Mouse (Mus musculus) left cerebral cortex, adult 2 months (tissue): ENCODE data around the gene Doc2g. TPM values are rescaled to one million over a fixed set of nuclear protein-coding genes. Genes with fewer than 3 reads are reported as not detected.
A peak's percentile ranks its signal among the peaks of the same experiment; 100 is the strongest.
"Not testable (repeated sequence)": the region's sequence is repeated elsewhere in the genome, so short reads cannot be mapped to it uniquely, and the experiment has no call there.

Source experiments
- DNase-seq, 2 experiments: peaks; one replicate each; pipeline ENCODE4 v3.0.0; 2021 to 2022; ENCODE audit warnings: low spot score in 2 of 2, mixed read lengths in 1 of 2; ENCODE audit errors: extremely low spot score in 1 of 2
- H3K27ac ChIP-seq: fragments of 200-600 bp; 2 replicates; pipeline ENCODE4 v1.8.1; 2022
- H3K4me3 ChIP-seq: fragments of 200-600 bp; 2 replicates; pipeline ENCODE4 v1.8.1; 2022
- CTCF ChIP-seq: fragments of 200-600 bp; IDR thresholded peaks from 2 replicates; pipeline ENCODE4 v1.8.1; 2022; ENCODE audit warnings: antibody characterized with exemption, mild to moderate bottlenecking, moderate library complexity
- intact Hi-C: fragments of 180-260 bp; cut with DNase I; formaldehyde crosslinking; loops from one replicate; pipeline ENCODE4 v1.15.1; 2025
- total RNA-seq, 2 experiments: library from RNA; stranded (reverse); gene quantifications; 2 replicates each; pipeline ENCODE4 v1.2.3; 2021

The Doc2g gene
- total RNA-seq, 2 experiments from 2014 or later, result 4.8 to 5.9 TPM

DNA sequence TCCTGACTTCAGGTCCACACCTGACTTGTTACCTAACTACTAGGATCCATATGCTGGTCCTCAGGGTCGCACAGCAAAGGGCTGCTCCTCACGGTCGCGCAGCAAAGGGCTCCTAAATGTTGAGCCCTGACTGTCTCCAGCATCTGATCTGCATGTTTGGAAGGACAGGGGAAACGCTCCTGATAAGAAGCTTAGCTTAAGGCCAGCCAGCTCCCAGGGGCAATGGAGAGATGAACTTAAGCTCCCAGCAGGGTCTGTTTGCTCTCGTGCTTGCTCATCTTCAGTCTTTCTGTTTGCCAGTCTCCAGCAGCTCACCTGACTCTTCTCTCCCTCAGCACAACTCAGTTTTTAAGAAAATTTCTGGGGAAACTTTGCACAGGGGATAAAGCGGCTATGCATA is 29.6 kb downstream of the Doc2g start:
- intact Hi-C loops, result no loop called here
- Histone ChIP-seq H3K4me3 (no peak overlapping the region), H3K27ac (no peak overlapping the region)
- TF ChIP-seq CTCF, result no peak
- DNase-seq, result no peak

DNA sequence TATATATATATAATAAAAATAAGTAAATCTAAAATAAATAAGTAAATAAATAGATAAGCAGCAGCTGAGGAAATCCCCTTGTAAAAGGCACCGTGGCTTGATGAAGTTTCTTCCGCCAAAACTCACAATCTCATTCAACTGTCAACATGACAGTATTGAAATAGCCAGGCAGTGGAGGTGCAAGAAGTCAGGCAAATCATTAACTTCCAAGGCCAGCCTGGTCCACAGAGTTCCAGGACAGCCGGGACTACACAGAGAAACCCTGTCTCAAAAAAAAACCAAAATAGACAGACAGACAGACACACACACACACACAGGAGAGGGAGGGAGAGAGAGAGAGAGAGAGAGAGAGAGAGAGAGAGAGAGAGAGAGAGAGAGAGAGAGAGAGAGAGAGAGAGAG is 30.2 kb downstream of the Doc2g start:
- no peak for TF ChIP-seq CTCF
- no peak overlapping the region for H3K4me3 ChIP-seq
- no peak for DNase-seq
- H3K27ac ChIP-seq, result no peak overlapping the region
- intact Hi-C loops, result no loop called here

GRCm38 (mm10) chr19:4033742-4034141 is 30.6 kb downstream of the Doc2g start:
- DNase-seq, result no peak
- H3K27ac ChIP-seq, result no peak overlapping the region
- intact Hi-C loops, result no loop called here
- H3K4me3 ChIP-seq, result no peak overlapping the region
- TF ChIP-seq CTCF, result no peak

GRCm38 (mm10) chr19:4036327-4037045 is 33.4 kb downstream of the Doc2g start:
- no peak overlapping the region for H3K27ac ChIP-seq
- DNase-seq, result no peak
- 0 out of 2 replicates have a peak overlapping the region, but pooled peaks have one; percentile 9 for H3K4me3 ChIP-seq

DNA sequence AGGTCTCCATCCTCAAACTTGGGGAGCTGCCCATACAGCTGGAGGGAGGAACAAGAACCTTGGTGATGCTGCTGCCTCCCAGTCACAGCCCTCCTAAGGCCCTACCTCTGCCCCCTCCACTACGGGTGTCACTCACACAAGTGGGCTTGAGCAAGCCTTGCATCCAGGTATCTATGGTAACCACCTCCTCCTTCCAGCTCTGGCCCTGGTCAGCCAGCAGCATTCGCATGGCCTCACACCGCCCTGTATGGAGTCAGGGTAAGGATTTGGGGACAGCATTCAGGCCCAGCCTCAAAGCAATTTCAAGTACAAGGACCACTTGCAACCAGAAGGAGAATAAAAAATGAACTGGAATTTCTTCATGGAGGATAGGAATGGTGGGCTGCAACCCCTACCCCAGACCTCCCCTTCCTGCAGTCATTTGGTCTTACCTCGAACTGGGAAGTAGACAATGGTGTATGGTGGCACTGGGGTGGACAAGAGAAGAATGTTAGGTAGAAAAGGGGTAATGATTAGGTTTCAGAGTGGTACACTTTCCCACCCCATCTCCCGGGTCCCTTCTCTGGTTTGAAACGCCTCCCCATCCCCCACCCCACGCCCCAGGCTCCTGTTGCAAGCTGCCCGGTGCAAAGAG is 34.2 kb downstream of the Doc2g start:
- DNase-seq, intact Hi-C loops: not testable (repeated sequence)
- peak overlapping the region; percentile 88 for H3K27ac ChIP-seq
- H3K4me3 ChIP-seq, result peak overlapping the region; percentile 73

More at GRCm38 (mm10) chr19:4036327-4037045, 33.4 kb downstream of the Doc2g start:
- TF ChIP-seq CTCF, result no peak
- intact Hi-C loops, result no loop called here

DNA sequence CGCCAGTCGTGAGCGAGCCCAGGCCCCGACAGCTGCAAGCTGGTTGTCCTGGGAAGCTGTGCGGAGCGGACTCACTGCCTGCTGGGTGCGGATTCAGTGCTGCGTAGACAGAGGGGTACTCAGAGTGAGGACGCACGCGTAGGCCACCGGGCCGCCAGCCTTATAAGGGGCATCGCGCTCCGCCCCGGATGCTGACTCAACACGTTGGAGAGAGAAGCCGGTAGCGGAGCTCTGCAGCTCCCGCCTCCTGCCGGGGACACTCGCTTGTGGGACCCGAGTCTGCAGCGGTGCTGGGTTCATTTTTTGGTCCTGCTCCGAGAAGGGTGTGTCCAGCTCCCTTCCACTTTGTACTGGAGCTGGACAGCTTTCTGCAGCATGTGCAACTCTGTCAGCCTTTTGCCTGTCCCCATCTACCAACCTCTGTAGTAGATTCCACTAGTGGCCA is 34.7 kb downstream of the Doc2g start, which contains the start of gene Gstp1:
Gene Gstp1 (minus strand): TSS at position 198 of the 445 bp plus-strand sequence.
- peak within 1 kb of the TSS; percentile 73 for H3K4me3 ChIP-seq
- peak; percentile 87 to 88 for DNase-seq
- peak within 1 kb of the TSS; percentile 88 for H3K27ac ChIP-seq
- intact Hi-C loops, result no loop called here
- TF ChIP-seq CTCF, result peak; percentile 28

DNA sequence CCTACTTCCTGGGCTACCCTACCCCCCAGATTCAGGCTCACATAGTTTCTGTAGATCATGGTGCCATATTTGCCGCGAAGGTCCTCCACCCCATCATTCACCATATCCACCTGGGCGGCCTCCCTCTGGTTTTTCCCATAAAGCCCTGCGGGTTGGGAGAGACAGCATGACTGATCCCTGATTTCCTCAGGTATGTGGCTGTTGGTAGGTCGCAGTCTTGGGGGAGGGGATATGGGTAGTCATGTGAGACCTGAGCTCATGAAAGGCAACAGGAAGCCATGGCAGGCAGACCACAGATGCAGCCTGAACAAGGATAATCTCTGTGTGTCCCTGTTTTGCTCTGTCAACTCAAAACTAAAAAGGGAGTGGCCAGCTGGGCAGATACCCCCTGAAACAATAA is 37.8 kb downstream of the Doc2g start:
- H3K27ac ChIP-seq, intact Hi-C loops, DNase-seq, H3K4me3 ChIP-seq: not testable (repeated sequence)

GRCm38 (mm10) chr19:4041500-4041899 is 38.4 kb downstream of the Doc2g start:
- DNase-seq, H3K4me3 ChIP-seq, intact Hi-C loops, H3K27ac ChIP-seq: not testable (repeated sequence)

DNA sequence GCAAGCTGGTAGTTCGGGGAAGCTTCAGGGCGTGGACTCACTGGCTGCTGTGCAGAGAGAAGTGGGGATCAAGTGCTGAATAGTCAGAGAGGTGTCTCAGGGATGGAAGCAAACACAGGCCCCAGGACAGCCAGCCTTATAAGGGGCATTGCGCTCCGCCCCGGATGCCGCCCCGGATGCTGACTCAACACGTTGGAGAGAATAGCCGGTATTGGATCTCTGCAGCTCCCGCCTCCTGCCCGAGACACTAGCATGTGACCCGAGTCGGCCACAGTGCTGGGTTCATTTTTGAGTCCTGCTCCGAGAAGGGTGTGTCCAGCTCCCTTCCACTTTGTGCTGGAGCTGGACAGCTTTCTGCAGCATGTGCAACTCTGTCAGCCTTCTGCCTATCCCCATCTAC is 39.0 kb downstream of the Doc2g start:
- no peak overlapping the region for H3K27ac ChIP-seq
- intact Hi-C loops, result no loop called here
- DNase-seq, result no peak
- no peak for TF ChIP-seq CTCF
- no peak overlapping the region for H3K4me3 ChIP-seq

DNA sequence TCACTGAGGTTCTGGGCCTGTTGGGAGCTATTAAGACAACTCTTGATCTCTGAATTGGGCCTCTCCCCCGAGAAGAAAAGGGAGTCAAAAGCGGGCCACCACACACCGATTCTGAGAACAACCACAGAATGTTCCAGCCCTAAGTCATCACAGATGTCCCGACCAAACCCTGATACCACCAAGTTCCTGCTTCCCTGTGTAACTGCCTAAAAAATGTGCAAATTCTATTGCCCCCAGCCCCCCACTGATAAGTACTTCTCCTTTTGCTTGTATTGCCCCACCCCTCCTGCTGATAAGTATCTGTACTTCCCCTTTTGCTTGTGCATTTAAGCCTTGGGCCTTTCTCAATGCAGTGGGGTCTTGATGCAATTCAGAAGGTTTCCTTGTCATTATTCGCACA is 41.0 kb downstream of the Doc2g start:
- intact Hi-C loops, DNase-seq, H3K4me3 ChIP-seq, H3K27ac ChIP-seq: not testable (repeated sequence)

DNA sequence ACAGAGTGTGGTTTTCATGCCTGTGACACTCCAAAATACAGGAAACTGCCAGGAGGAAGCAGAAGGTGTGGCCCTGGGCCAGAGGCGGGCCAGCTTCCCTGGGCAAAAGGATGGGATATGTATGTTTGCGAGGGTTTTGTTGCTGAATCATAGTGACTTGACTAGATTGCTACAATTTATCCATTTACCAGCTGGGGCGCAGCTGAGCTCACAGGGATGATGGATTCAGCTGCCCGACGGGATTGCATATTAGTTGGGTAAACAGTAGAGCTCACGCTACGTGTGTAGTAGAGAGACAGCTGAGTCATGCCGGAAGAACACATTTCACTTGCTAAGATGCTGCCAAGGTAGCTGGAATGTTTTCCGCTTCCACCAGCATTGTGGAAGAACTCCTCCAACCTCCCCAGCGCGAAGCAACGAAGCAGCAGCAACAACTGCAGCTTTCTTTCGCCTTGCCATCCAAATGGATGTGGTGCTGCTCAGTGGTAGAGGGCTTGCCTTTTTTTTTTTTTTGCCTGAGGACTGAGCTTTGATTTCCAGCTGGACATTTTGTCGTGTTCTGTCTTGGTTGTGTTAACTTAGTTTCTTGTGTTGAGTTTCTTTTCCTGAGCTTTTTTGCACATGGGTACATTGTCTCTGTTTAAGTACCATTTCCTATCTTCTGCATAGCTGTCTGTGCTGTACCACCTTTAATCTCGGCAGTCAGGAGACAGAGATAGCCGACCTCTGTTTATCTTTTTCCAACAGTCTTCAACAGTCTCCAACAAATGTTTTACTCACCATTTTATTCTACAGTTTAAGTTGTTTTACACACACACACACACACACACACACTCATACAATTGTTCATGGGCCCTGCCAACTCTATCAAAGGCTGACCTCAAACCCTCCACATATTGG is 43.1 kb downstream of the Doc2g start, which contains the start of gene Gstp2:
Gene Gstp2 (minus strand): TSS at position 58 of the 900 bp plus-strand sequence.
- intact Hi-C loops, result no loop called here
- no peak within 1 kb of the TSS for H3K4me3 ChIP-seq
- peak; percentile 71 to 75 for DNase-seq
- TF ChIP-seq CTCF, result peak; percentile 66
- H3K27ac ChIP-seq, result peak within 1 kb of the TSS; percentile 70

DNA sequence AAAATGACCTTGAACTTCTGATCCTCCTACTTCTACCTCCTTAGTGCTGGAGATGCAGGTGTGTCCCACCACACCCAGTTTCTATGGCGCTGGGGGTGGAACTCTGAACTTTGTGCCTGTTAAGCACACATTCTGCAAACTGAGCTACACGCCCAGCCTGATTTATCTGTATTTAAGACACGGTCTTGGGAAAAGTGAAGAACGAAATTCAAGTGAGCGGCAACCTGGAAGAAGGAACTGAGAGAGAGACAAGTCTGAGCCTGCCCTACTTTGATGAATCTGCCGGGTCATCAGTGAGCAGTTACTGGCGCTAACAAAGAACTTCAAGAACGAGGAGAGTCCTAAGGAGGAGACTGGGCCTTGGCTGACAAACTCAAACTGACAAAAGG is 43.7 kb downstream of the Doc2g start:
- no peak for DNase-seq
- no peak overlapping the region for H3K4me3 ChIP-seq
- no peak for TF ChIP-seq CTCF
- intact Hi-C loops, result no loop called here
- H3K27ac ChIP-seq, result no peak overlapping the region
